Mouse (Mus musculus) myocyte (in vitro differentiated cells): ENCODE measurements around the gene Elfn1.

Experiments
- E2F4 ChIP-seq: IDR thresholded peaks from one replicate; pipeline ENCODE4 v1.6.1; 2011; ENCODE audit warnings: mild to moderate bottlenecking, control low read depth, moderate library complexity; ENCODE audit not compliant: insufficient read depth
- MAX ChIP-seq: IDR thresholded peaks from one replicate; pipeline ENCODE4 v1.6.1; 2011; ENCODE audit warnings: low read depth, mild to moderate bottlenecking, control low read depth
- MYOG ChIP-seq, 3 experiments: IDR thresholded peaks; one replicate each; pipeline ENCODE4 v1.6.1; 2011; ENCODE audit warnings: control low read depth in 2 of 3, low read depth in 2 of 3, mild to moderate bottlenecking in 2 of 3; ENCODE audit not compliant: insufficient read length in 2 of 3, control insufficient read depth in 1 of 3, insufficient read depth in 1 of 3
- POLR2A ChIP-seq: IDR thresholded peaks from one replicate; pipeline ENCODE4 v1.6.1; 2011; ENCODE audit warnings: low read depth, mild to moderate bottlenecking, control low read depth, moderate library complexity; ENCODE audit not compliant: insufficient read length
- SRF ChIP-seq: IDR thresholded peaks from one replicate; pipeline ENCODE4 v1.6.1; 2011; ENCODE audit warnings: low read depth; ENCODE audit not compliant: control insufficient read depth, insufficient read length
- TCF12 ChIP-seq: IDR thresholded peaks from one replicate; pipeline ENCODE4 v1.6.1; 2011; ENCODE audit warnings: mild to moderate bottlenecking, control low read depth; ENCODE audit not compliant: poor library complexity, insufficient read depth, severe bottlenecking

DNA sequence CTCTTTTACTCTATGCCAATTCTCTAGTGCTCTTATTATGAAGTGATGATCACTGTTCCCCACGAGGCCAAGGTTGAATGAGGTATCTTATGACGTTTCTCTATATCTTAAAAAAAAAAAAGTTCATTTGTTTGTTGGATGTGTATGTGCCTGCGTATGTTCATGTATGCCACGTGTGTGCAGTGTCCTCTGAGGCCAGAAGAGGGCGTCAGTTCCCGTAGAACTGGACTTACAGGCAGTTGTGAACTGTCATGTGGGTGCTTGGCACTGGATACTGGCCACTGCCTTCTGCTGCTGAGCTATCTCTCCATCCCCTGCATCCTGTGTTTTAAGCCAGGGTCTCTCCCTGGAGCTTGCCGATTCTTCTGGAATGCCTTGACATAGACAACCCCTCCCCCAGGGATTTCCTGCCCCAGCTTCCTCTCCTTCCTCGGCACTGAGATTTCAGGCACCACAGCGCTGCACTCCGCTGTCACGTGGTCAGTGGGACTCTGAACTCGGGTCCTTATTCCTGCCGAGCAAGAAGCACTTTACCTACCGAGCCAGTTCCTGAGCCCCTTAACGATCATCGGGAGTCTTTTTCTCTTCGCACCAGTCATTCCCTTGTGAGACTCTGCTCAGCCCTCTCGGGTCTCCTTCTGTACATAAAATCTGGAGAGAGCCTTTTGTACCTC is 77.5 kb downstream of the Elfn1 start:
- TF ChIP-seq POLR2A (no peak), MAX (no peak), E2F4 (no peak), SRF (no peak), TCF12 (no peak), MYOG (IDR thresholded peaks at IDR 0.05; ENCODE audit: control insufficient read depth in 1 of 3, insufficient read depth in 1 of 3, insufficient read length in 2 of 3, low read depth in 2 of 3) (no peak)
